11 mouse cellular contexts compared by ENCODE assay signal in genomic region chr15:31565184-31565583, GRCm38 (mm10). TPM values are rescaled to one million over a fixed set of nuclear protein-coding genes. Genes with fewer than 3 reads are reported as not detected.
DNase-seq lines count a peak whose midpoint lies in the region; ATAC-seq and TF ChIP-seq lines count a peak whose summit lies in the region.
"Had no signal": no experiment of that assay in that cellular context is flagged by ENCODE, and none has a peak within 500 bp of the region (broad histone marks: within the 10 kb centered on the region; RNA-seq: fewer than 3 reads in every experiment).

Gene Cmbl, plus strand, starts transcription at chr15:31565389.

- no peaks in the 10 kb centered on the region for H3K36me3 ChIP-seq in kidney, adult 2 months (ENCODE audit: control insufficient read depth, insufficient read depth, low read length)
- H3K36me3 ChIP-seq: G1E; limb, embryonic 13.5 days had no signal

- peaks cover 17% of the 10 kb centered on the region for H3K4me1 ChIP-seq in kidney, adult 2 months (ENCODE audit: control insufficient read depth, insufficient read depth, low read length)

- no peak for TF ChIP-seq CTCF in kidney, adult 2 months (conservative IDR thresholded peaks at IDR 0.05; ENCODE audit: insufficient read depth, insufficient read length, low read depth, low read length)

- H3K27me3 ChIP-seq in kidney, adult 2 months (replicated peaks; ENCODE audit: control insufficient read depth, insufficient read depth, low read length), result no peaks in the 10 kb centered on the region
- H3K27me3 ChIP-seq: limb, embryonic 13.5 days had no signal

- H3K4me3 ChIP-seq in kidney, adult 2 months (ENCODE audit: insufficient read depth, low read depth, low read length), result peak within 1 kb of the TSS; percentile 44
- H3K4me3 ChIP-seq: limb, embryonic 13.5 days had no signal

- peak; percentile 76 for DNase-seq in kidney, adult 2 months
- no peak for DNase-seq in kidney, postnatal 4 days
- peak; percentile 66 for DNase-seq in adrenal gland, adult 2 months
- no peak for DNase-seq in gastrocnemius, adult 18-20 months (ENCODE audit: low spot score)
- peak; percentile 51 to 69 for DNase-seq in kidney, postnatal 36 days
- DNase-seq in spleen, postnatal 14 days (ENCODE audit: low spot score in 2 of 2), result no peak
- DNase-seq in right cerebral cortex, postnatal 36 days (ENCODE audit: low spot score in 2 of 2), result no peak
- DNase-seq: right cerebral cortex, adult 18-20 months had no signal

- TF ChIP-seq POLR2A in kidney, adult 2 months (IDR thresholded peaks at IDR 0.05; ENCODE audit: low read depth, low read length), result no peak

- no peak for ATAC-seq in megakaryocyte, adult 5-6 weeks (ENCODE audit: poor library complexity, severe bottlenecking)

- H3K27ac ChIP-seq in kidney, adult 2 months (ENCODE audit: insufficient read depth, low read depth, low read length), result peak within 1 kb of the TSS; percentile 99
- H3K27ac ChIP-seq: limb, embryonic 13.5 days had no signal

- WGBS in kidney, adult 2 months, result 64% methylated on average over 5 of the region's 5 CpGs

RNA-seq across cellular contexts. Expression of gene Cmbl, which starts in this region (rescaled TPM):
- polyA plus RNA-seq in kidney, adult 2 months (2012; rRNA removed), result 343 and 361 TPM in 2 replicates
- total RNA-seq in adrenal gland, adult 2 months (2021), result 100 to 1,000 TPM; 159 to 177 TPM
- 113 and 193 TPM in 2 replicates for polyA plus RNA-seq in adrenal gland, adult 2 months (2012; rRNA removed)
- 10 to 100 TPM; 42.9 to 67.0 TPM for total RNA-seq in gastrocnemius, adult 18-20 months (2021)
- total RNA-seq in megakaryocyte, adult 5-6 weeks (2015), result 0.46 TPM in 1 of 2 replicates, not detected in the other
- total RNA-seq in megakaryocyte, adult 5-6 weeks (2017), result 0.48 TPM in 1 of 2 replicates, not detected in the other
- total RNA-seq: G1E had no signal
- polyA plus RNA-seq: G1E had no signal

Comparison
In these comparisons a context has a peak if more than half of its experiments do, and no peak if none do; other contexts are left out.
1. RNA of gene Cmbl (total RNA-seq): 159 to 177 TPM in adrenal gland, adult 2 months and 42.9 to 67.0 TPM in gastrocnemius, adult 18-20 months; 0.46 to 0.48 TPM in megakaryocyte, adult 5-6 weeks; every median in the first group is over 10 times any median in the second.
2. DNase-seq: peak in kidney, adult 2 months (single experiment), adrenal gland, adult 2 months (single experiment) and kidney, postnatal 36 days (2 of 2); none in kidney, postnatal 4 days (0 of 2), gastrocnemius, adult 18-20 months (single experiment), spleen, postnatal 14 days (0 of 2) and right cerebral cortex, postnatal 36 days (0 of 2).